Comparison of ENCODE assay signal across 8 mouse cellular contexts in the genomic region with DNA sequence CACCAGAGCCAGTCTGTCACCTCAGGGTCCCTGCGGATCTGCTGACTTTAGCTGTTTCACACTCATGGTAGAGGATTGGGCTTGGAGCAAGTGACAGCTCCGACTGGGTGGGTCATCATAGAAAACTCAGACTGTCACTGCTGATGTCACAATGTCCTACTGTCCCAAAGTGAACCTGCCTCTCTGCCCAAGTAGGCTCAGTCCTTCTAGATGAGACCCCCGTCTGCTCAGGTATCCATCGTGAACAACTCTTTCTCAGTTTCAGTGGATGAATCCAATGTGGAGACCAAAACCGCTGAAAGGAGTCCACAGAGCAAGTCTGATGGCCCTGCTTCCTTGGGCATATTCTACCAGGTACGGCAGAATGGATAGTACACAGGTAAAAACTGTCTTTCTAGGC. TPM values are rescaled to one million over a fixed set of nuclear protein-coding genes. Genes with fewer than 3 reads are reported as not detected.
DNase-seq lines count a peak whose midpoint lies in the region; ATAC-seq and TF ChIP-seq lines count a peak whose summit lies in the region.

TSS of gene Dcun1d1 (minus strand) at position 101 of the 400 bp plus-strand sequence.

- no peak within 1 kb of the TSS for H3K27ac ChIP-seq in lung, embryonic 14.5 days (ENCODE audit: low read depth)
- H3K27ac ChIP-seq in embryonic facial prominence, embryonic 15.5 days (replicated peaks): no peak within 1 kb of the TSS
- no peak within 1 kb of the TSS for H3K27ac ChIP-seq in limb, embryonic 11.5 days (replicated peaks; ENCODE audit: low read depth, low read length)

- no peak for DNase-seq in lung, embryonic 14.5 days
- DNase-seq in lung, postnatal 10 days: no peak
- DNase-seq in heart, postnatal 10 days: no peak
- DNase-seq in limb, embryonic 11.5 days (ENCODE audit: low spot score): no peak
- DNase-seq in embryo, embryonic 10.5 days (ENCODE audit: low spot score): no peak
- no peak for DNase-seq in testis, postnatal 14 days (ENCODE audit: low spot score)

- no peaks in the 10 kb centered on the region for H3K9me3 ChIP-seq in lung, embryonic 14.5 days (ENCODE audit: low read depth, low read length)
- no peaks in the 10 kb centered on the region for H3K9me3 ChIP-seq in embryonic facial prominence, embryonic 15.5 days (replicated peaks)
- H3K9me3 ChIP-seq in limb, embryonic 11.5 days (ENCODE audit: control insufficient read depth, low read length): no peaks in the 10 kb centered on the region

- no peak within 1 kb of the TSS for H3K4me2 ChIP-seq in lung, embryonic 14.5 days
- H3K4me2 ChIP-seq in embryonic facial prominence, embryonic 15.5 days (replicated peaks): no peak within 1 kb of the TSS
- H3K4me2 ChIP-seq in limb, embryonic 11.5 days (ENCODE audit: low read depth, severe bottlenecking): no peak within 1 kb of the TSS

- TF ChIP-seq CTCF in lung, embryonic 14.5 days (IDR thresholded peaks at IDR 0.05; ENCODE audit: low read depth): no peak

- WGBS in lung, embryonic 14.5 days: 93% methylated on average over 6 of the region's 6 CpGs
- WGBS in embryonic facial prominence, embryonic 15.5 days: 94% methylated on average over 6 of the region's 6 CpGs
- 93% methylated on average over 6 of the region's 6 CpGs for WGBS in limb, embryonic 11.5 days

- no peak for ATAC-seq in lung, embryonic 14.5 days (ENCODE audit: insufficient read depth)
- ATAC-seq in embryonic facial prominence, embryonic 15.5 days (ENCODE audit: insufficient number of reproducible peaks, low FRiP score, low TSS enrichment, low read depth): no peak
- ATAC-seq in limb, embryonic 11.5 days (ENCODE audit: insufficient number of reproducible peaks, low FRiP score, low TSS enrichment, low read depth): no peak
- no peak for ATAC-seq in neutrophil, adult 5-6 weeks (ENCODE audit: extremely low read depth, insufficient number of reproducible peaks, low FRiP score, poor library complexity, severe bottlenecking)

- no peak within 1 kb of the TSS for H3K4me3 ChIP-seq in lung, embryonic 14.5 days (ENCODE audit: low read depth, low read length)
- H3K4me3 ChIP-seq in embryonic facial prominence, embryonic 15.5 days (replicated peaks): no peak within 1 kb of the TSS
- H3K4me3 ChIP-seq in limb, embryonic 11.5 days (ENCODE audit: low read depth, low read length): no peak within 1 kb of the TSS

- H3K27me3 ChIP-seq in lung, embryonic 14.5 days (ENCODE audit: insufficient read depth, low read length): no peaks in the 10 kb centered on the region
- H3K27me3 ChIP-seq in embryonic facial prominence, embryonic 15.5 days: no peaks in the 10 kb centered on the region
- no peaks in the 10 kb centered on the region for H3K27me3 ChIP-seq in limb, embryonic 11.5 days (ENCODE audit: control insufficient read depth, insufficient read depth, low read length)

- H3K9ac ChIP-seq in lung, embryonic 14.5 days: no peak within 1 kb of the TSS
- no peak within 1 kb of the TSS for H3K9ac ChIP-seq in embryonic facial prominence, embryonic 15.5 days
- H3K9ac ChIP-seq in limb, embryonic 11.5 days (ENCODE audit: low read length): no peak within 1 kb of the TSS

- H3K4me1 ChIP-seq in lung, embryonic 14.5 days (ENCODE audit: insufficient read depth): no peaks in the 10 kb centered on the region
- peaks cover 15% of the 10 kb centered on the region for H3K4me1 ChIP-seq in embryonic facial prominence, embryonic 15.5 days
- no peaks in the 10 kb centered on the region for H3K4me1 ChIP-seq in limb, embryonic 11.5 days (ENCODE audit: control insufficient read depth, insufficient read depth, low read length)

- intact Hi-C loops in heart, postnatal 10 days (cut with DNase I): no loop called here

- H3K36me3 ChIP-seq in lung, embryonic 14.5 days (ENCODE audit: insufficient read depth): 0 out of 2 replicates have a peak, but pooled peaks cover 2% of the 10 kb centered on the region
- peaks cover 4% of the 10 kb centered on the region; the same call in 1 of the 2 replicates for H3K36me3 ChIP-seq in embryonic facial prominence, embryonic 15.5 days
- H3K36me3 ChIP-seq in limb, embryonic 11.5 days (ENCODE audit: control insufficient read depth, insufficient read depth, low read length): no peaks in the 10 kb centered on the region

RNA-seq across cellular contexts. Expression of gene Dcun1d1, which starts in this region (rescaled TPM):
- polyA plus RNA-seq in lung, embryonic 14.5 days (2014; fragmentation: Nextera tagmentation; extraction: Ambion mirVana): 97.7 and 102 TPM in 2 replicates
- 87.4 and 95.4 TPM in 2 replicates for polyA plus RNA-seq in embryonic facial prominence, embryonic 15.5 days (2015; fragmentation: Nextera tagmentation; extraction: Ambion mirVana)
- 10 to 100 TPM; 67.6 to 68.3 TPM for total RNA-seq in heart, postnatal 10 days (2021)
- polyA plus RNA-seq in limb, embryonic 11.5 days (2014; fragmentation: Nextera tagmentation; extraction: Ambion mirVana): 100 and 102 TPM in 2 replicates
- 137 and 142 TPM in 2 replicates for total RNA-seq in neutrophil, adult 5-6 weeks (2017)
